Mouse (Mus musculus) midbrain, embryonic 14.5 days (tissue): ENCODE measurements around the gene Ctcfl. TPM values are rescaled to one million over a fixed set of nuclear protein-coding genes. Genes with fewer than 3 reads are reported as not detected.
"Not testable (repeated sequence)": the region's sequence is repeated elsewhere in the genome, so short reads cannot be mapped to it uniquely, and the experiment has no call there.

ENCODE experiments used
- ATAC-seq: fragments of 200-750 bp; cut with Nextera tagmentation; 2 replicates; pipeline ENCODE4 v1.8.0; 2017; ENCODE audit warnings: moderate number of reproducible peaks, moderate library complexity; ENCODE audit not compliant: low FRiP score, low TSS enrichment
- DNase-seq: peaks from one replicate; pipeline ENCODE4 v3.0.0-alpha.2; 2015
- H3K27ac ChIP-seq: fragments of 300-500 bp; sonication (generic); replicated peaks from 2 replicates; pipeline ENCODE4 v1.5.1; 2014; ENCODE audit warnings: mild to moderate bottlenecking, low read depth, low read length, moderate library complexity
- H3K27me3 ChIP-seq: fragments of 300-500 bp; sonication (generic); 2 replicates; pipeline ENCODE4 v1.6.1; 2014; ENCODE audit warnings: low read length, control low read depth, mixed read lengths; ENCODE audit not compliant: control insufficient read depth, insufficient read depth
- H3K36me3 ChIP-seq: fragments of 300-500 bp; sonication (generic); 2 replicates; pipeline ENCODE4 v1.6.1; 2014; ENCODE audit warnings: low read length, control low read depth; ENCODE audit not compliant: control insufficient read depth, insufficient read depth
- H3K4me1 ChIP-seq: fragments of 300-500 bp; sonication (generic); 2 replicates; pipeline ENCODE4 v1.6.1; 2014; ENCODE audit warnings: mild to moderate bottlenecking, antibody characterized with exemption, low read length, control low read depth; ENCODE audit not compliant: control insufficient read depth, insufficient read depth
- H3K4me2 ChIP-seq: fragments of 300-500 bp; sonication (generic); 2 replicates; pipeline ENCODE4 v1.6.1; 2014; ENCODE audit warnings: mild to moderate bottlenecking, low read length, moderate library complexity
- H3K4me3 ChIP-seq: fragments of 300-500 bp; sonication (generic); replicated peaks from 2 replicates; pipeline ENCODE4 v1.5.1; 2014; ENCODE audit warnings: low read depth, low read length
- H3K9ac ChIP-seq: fragments of 300-500 bp; sonication (generic); replicated peaks from 2 replicates; pipeline ENCODE4 v1.6.1; 2014; ENCODE audit warnings: mild to moderate bottlenecking, low read length, moderate library complexity
- H3K9me3 ChIP-seq: fragments of 300-500 bp; sonication (generic); 2 replicates; pipeline ENCODE4 v1.6.1; 2016; ENCODE audit warnings: low read length, control low read depth, mixed read lengths; ENCODE audit not compliant: control insufficient read depth
- WGBS: fragments of 180-500 bp; shearing (Covaris S2); extraction: QIAGEN DNeasy Blood & Tissue Kit; methylation state at CpG from one replicate; pipeline ENCODE4 v1.1.7; 2014; 5-methylcytosine and 5-hydroxymethylcytosine counted together
- polyA plus RNA-seq: library from polyadenylated mRNA; unstranded; fragments of >200 nt; fragmentation: Nextera tagmentation; extraction: Ambion mirVana; gene quantifications from 2 replicates; pipeline ENCODE4 v1.2.1, GENCODE M21; 2014

Gene Ctcfl
- polyA plus RNA-seq, 1 experiment from 2014 or later: not detected

DNA sequence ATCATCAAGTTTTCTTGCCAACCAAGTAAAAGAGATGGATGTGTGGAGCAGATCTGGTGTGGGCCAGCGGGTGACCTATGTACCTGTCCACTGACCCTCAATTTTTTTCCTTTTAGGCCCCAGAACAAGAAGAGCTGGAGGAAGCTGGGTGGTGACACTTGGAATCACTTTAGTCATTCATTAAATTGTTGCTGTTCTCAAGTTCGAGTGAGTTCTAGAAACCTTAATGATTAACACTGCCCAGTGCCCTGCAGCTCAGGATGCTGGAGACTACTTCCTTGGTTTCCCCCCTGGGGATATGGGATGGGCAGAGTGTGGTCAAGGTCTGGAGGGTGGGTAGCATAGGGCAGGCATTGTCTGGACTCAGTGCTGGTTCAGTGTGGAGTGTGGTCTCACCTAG, 9.8 kb upstream of the Ctcfl start:
- DNase-seq: no peak
- H3K4me1 ChIP-seq: no peaks in the 10 kb centered on the region
- ATAC-seq: no peak
- no peak overlapping the region for H3K27ac ChIP-seq
- no peaks in the 10 kb centered on the region for H3K9me3 ChIP-seq
- 78% methylated on average over 2 of the region's 2 CpGs for WGBS
- H3K4me2 ChIP-seq: no peak overlapping the region
- no peak overlapping the region for H3K4me3 ChIP-seq
- no peak overlapping the region for H3K9ac ChIP-seq
- H3K27me3 ChIP-seq: no peaks in the 10 kb centered on the region
- no peaks in the 10 kb centered on the region for H3K36me3 ChIP-seq

DNA sequence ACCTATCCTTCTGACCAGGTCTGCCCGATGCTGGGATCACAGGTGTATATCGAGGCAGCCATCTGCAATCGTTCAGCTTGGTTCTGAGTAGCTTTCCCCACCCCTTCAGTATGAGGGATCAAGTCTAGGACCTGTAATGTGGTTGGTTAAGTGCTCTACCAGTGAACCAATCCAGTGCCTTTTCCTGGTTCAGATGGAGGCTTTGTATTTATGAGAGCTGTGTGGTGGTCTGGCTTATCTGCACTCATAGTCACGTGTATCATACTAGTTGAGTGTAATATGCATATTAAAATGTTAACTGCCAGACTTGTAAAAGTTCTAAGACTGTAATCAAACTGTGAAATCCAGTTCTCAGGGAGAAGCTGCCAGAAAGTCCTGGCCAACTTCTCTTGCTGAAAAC, 7.1 kb upstream of the Ctcfl start:
- DNase-seq (no peak), ATAC-seq (no peak)
- Histone ChIP-seq H3K9me3 (no peaks in the 10 kb centered on the region), H3K27ac (no peak overlapping the region), H3K4me1 (no peaks in the 10 kb centered on the region), H3K4me2 (no peak overlapping the region), H3K4me3 (no peak overlapping the region), H3K9ac (no peak overlapping the region), H3K27me3 (no peaks in the 10 kb centered on the region), H3K36me3 (no peaks in the 10 kb centered on the region)
- WGBS: 88% methylated on average over 4 of the region's 4 CpGs

GRCm38 (mm10) chr2:173124022-173124735, 4.9 kb upstream of the Ctcfl start:
- Histone ChIP-seq H3K4me2 (no peak overlapping the region), H3K4me1 (no peaks in the 10 kb centered on the region), H3K4me3 (no peak overlapping the region), H3K9ac (no peak overlapping the region), H3K27ac (no peak overlapping the region), H3K27me3 (no peaks in the 10 kb centered on the region), H3K36me3 (no peaks in the 10 kb centered on the region), H3K9me3 (no peaks in the 10 kb centered on the region)
- 94% methylated on average over 7 of the region's 7 CpGs for WGBS
- ATAC-seq: no peak
- DNase-seq: no peak

- not testable (repeated sequence) for H3K36me3 ChIP-seq, H3K9ac ChIP-seq, H3K27me3 ChIP-seq, H3K9me3 ChIP-seq, H3K27ac ChIP-seq, DNase-seq, ATAC-seq, H3K4me3 ChIP-seq, H3K4me2 ChIP-seq, H3K4me1 ChIP-seq
- 77% methylated on average over 4 of the region's 4 CpGs for WGBS
Observed at GRCm38 (mm10) chr2:173120117-173120516, 792 bp upstream of the Ctcfl start.

DNA sequence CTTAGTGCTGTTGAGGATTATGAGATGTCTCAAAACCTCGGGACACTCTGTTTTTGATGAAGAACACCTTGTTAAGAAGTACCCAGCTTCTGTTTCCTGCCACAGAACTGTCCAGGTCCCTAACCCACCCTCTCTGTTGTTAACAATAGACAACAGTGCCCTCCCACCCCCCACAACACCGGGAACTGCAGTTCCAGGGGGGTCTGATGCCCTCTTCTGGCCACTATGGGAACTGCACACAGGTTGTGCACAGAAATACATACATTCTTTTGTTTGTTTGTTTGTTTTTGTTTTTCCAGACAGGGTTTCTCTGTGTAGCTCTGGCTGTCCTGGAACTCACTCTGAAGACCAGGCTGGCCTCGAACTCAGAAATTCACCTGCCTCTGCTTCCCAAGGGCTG, 5.5 kb downstream of the Ctcfl start:
- not testable (repeated sequence) for ATAC-seq, H3K9me3 ChIP-seq, H3K4me2 ChIP-seq, H3K27ac ChIP-seq, DNase-seq, H3K4me1 ChIP-seq, H3K4me3 ChIP-seq, H3K36me3 ChIP-seq, H3K27me3 ChIP-seq, H3K9ac ChIP-seq
- 63% methylated on average over 3 of the region's 3 CpGs for WGBS

- Histone ChIP-seq H3K4me3 (no peak overlapping the region), H3K9me3 (no peaks in the 10 kb centered on the region), H3K4me1 (no peaks in the 10 kb centered on the region), H3K36me3 (no peaks in the 10 kb centered on the region), H3K27ac (no peak overlapping the region), H3K9ac (no peak overlapping the region), H3K27me3 (no peaks in the 10 kb centered on the region), H3K4me2 (no peak overlapping the region)
- DNase-seq (no peak), ATAC-seq (no peak)
- 90% methylated on average over 9 of the region's 9 CpGs for WGBS
Observed at GRCm38 (mm10) chr2:173110571-173110970, 8.8 kb downstream of the Ctcfl start.

DNA sequence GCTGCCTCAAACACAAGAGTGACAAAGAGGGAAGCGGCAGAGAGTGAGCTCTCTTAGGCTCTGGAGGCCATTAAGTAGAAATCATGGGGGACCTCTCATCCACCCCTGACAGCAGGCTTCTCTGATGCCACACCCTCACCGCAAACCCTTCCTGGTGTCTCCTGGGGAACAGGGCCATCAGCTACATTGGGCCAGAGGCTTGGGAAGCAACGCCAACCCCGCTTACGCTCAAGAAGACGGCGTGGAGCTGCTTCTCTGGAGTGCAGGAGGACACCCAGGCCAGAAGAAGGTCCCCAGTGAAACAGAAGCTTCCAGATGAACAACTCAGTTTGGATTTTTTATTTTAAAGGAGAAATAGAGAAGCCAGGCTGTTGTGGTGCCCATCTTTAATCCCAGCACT, 9.8 kb downstream of the Ctcfl start:
- no peak overlapping the region for H3K27ac ChIP-seq
- no peak overlapping the region for H3K4me3 ChIP-seq
- H3K4me2 ChIP-seq: no peak overlapping the region
- no peaks in the 10 kb centered on the region for H3K36me3 ChIP-seq
- no peaks in the 10 kb centered on the region for H3K9me3 ChIP-seq
- DNase-seq (no peak), ATAC-seq (no peak)
- no peaks in the 10 kb centered on the region for H3K27me3 ChIP-seq
- WGBS: 92% methylated on average over 7 of the region's 7 CpGs
- no peaks in the 10 kb centered on the region for H3K4me1 ChIP-seq
- H3K9ac ChIP-seq: no peak overlapping the region

GRCm38 (mm10) chr2:173108509-173109190, 10.7 kb downstream of the Ctcfl start:
- Histone ChIP-seq H3K4me1 (no peaks in the 10 kb centered on the region), H3K27me3 (no peaks in the 10 kb centered on the region), H3K9me3 (no peaks in the 10 kb centered on the region), H3K9ac (no peak overlapping the region), H3K36me3 (no peaks in the 10 kb centered on the region), H3K4me3 (no peak overlapping the region), H3K27ac (no peak overlapping the region), H3K4me2 (no peak overlapping the region)
- DNase-seq: no peak
- no peak for ATAC-seq
- WGBS: 86% methylated on average over 6 of the region's 6 CpGs
